Mouse (Mus musculus) myocyte (in vitro differentiated cells): ENCODE results near the gene Ipo4.

ENCODE experiments used
- MYOD1 ChIP-seq, 3 experiments: IDR thresholded peaks; one replicate each; pipeline ENCODE4 v1.6.1; 2011; ENCODE audit warnings: control low read depth in 2 of 3, low read depth in 2 of 3, mild to moderate bottlenecking in 2 of 3, moderate library complexity in 1 of 3; ENCODE audit not compliant: insufficient read length in 2 of 3, control insufficient read depth in 1 of 3
- POLR2A ChIP-seq: IDR thresholded peaks from one replicate; pipeline ENCODE4 v1.6.1; 2011; ENCODE audit warnings: low read depth, mild to moderate bottlenecking, control low read depth, moderate library complexity; ENCODE audit not compliant: insufficient read length
- TCF12 ChIP-seq: IDR thresholded peaks from one replicate; pipeline ENCODE4 v1.6.1; 2011; ENCODE audit warnings: mild to moderate bottlenecking, control low read depth; ENCODE audit not compliant: poor library complexity, insufficient read depth, severe bottlenecking
- USF1 ChIP-seq: IDR thresholded peaks from one replicate; pipeline ENCODE4 v1.6.1; 2011; ENCODE audit warnings: low read depth, mild to moderate bottlenecking, control low read depth, moderate library complexity

GRCm38 (mm10) chr14:55617822-55618221, 17.9 kb downstream of the Ipo4 start, which contains the start of gene Rec8:
- TF ChIP-seq USF1 (no peak), MYOD1 (IDR thresholded peaks at IDR 0.05; ENCODE audit: control insufficient read depth in 1 of 3, insufficient read length in 2 of 3, low read depth in 2 of 3) (no peak), POLR2A (no peak), TCF12 (no peak)
